Mouse (Mus musculus): ENCODE results near the gene Bax. TPM values are rescaled to one million over a fixed set of nuclear protein-coding genes. Genes with fewer than 3 reads are reported as not detected.

The Bax gene
- polyA plus RNA-seq, 1 experiment from 2014 or later: 142 TPM

- Histone ChIP-seq H3K4me1 (ENCODE audit: control insufficient read depth, insufficient read depth, low read length) (peaks cover 37% of the 10 kb centered on the region), H3K9me3 (replicated peaks; ENCODE audit: control insufficient read depth, low read length) (no peaks in the 10 kb centered on the region), H3K4me2 (ENCODE audit: low read depth, low read length) (peak overlapping the region; percentile 56; the same call in 1 of the 2 replicates), H3K9ac (ENCODE audit: low read length) (peak overlapping the region; percentile 28; the same call in 1 of the 2 replicates), H3K4me3 (replicated peaks; ENCODE audit: low read length) (no peak overlapping the region), H3K27ac (ENCODE audit: low read length) (no peak overlapping the region), H3K36me3 (ENCODE audit: control insufficient read depth, insufficient read depth, low read length) (no peaks in the 10 kb centered on the region; the same call in 1 of the 2 replicates), H3K27me3 (ENCODE audit: control insufficient read depth, insufficient read depth, low read length) (no peaks in the 10 kb centered on the region)
- ATAC-seq (ENCODE audit: insufficient read depth, low FRiP score): no peak
- 90% methylated on average over 5 of the region's 5 CpGs for WGBS
These were observed 30.3 kb downstream of the Bax start for GRCm38 (mm10) chr7:45436444-45436843.

GRCm38 (mm10) chr7:45435038-45435437 lies 31.7 kb downstream of the Bax start:
- no peaks in the 10 kb centered on the region for H3K27me3 ChIP-seq (ENCODE audit: control insufficient read depth, insufficient read depth, low read length)
- H3K36me3 ChIP-seq (ENCODE audit: control insufficient read depth, insufficient read depth, low read length): no peaks in the 10 kb centered on the region; the same call in 1 of the 2 replicates
- H3K9ac ChIP-seq (ENCODE audit: low read length): peak overlapping the region; percentile 87
- no peaks in the 10 kb centered on the region for H3K9me3 ChIP-seq (replicated peaks; ENCODE audit: control insufficient read depth, low read length)
- ATAC-seq (ENCODE audit: insufficient read depth, low FRiP score): no peak
- under 1% methylated on average over 16 of the region's 16 CpGs for WGBS
- H3K4me3 ChIP-seq (replicated peaks; ENCODE audit: low read length): peak overlapping the region; percentile 81
- H3K27ac ChIP-seq (ENCODE audit: low read length): peak overlapping the region; percentile 78
- peaks cover 37% of the 10 kb centered on the region for H3K4me1 ChIP-seq (ENCODE audit: control insufficient read depth, insufficient read depth, low read length)
- H3K4me2 ChIP-seq (ENCODE audit: low read depth, low read length): peak overlapping the region; percentile 56

- ATAC-seq (ENCODE audit: insufficient read depth, low FRiP score): peak; percentile 97
- Histone ChIP-seq H3K36me3 (ENCODE audit: control insufficient read depth, insufficient read depth, low read length) (no peaks in the 10 kb centered on the region; the same call in 1 of the 2 replicates), H3K27ac (ENCODE audit: low read length) (peak within 1 kb of the TSS; percentile 88), H3K27me3 (ENCODE audit: control insufficient read depth, insufficient read depth, low read length) (no peaks in the 10 kb centered on the region), H3K4me2 (ENCODE audit: low read depth, low read length) (peak within 1 kb of the TSS; percentile 89), H3K4me3 (replicated peaks; ENCODE audit: low read length) (peak within 1 kb of the TSS; percentile 81), H3K4me1 (ENCODE audit: control insufficient read depth, insufficient read depth, low read length) (peaks cover 37% of the 10 kb centered on the region), H3K9me3 (replicated peaks; ENCODE audit: control insufficient read depth, low read length) (no peaks in the 10 kb centered on the region), H3K9ac (ENCODE audit: low read length) (peak within 1 kb of the TSS; percentile 87)
- under 1% methylated on average over 45 of the region's 45 CpGs for WGBS
These were observed 32.3 kb downstream of the Bax start, which contains the start of gene Gys1 for GRCm38 (mm10) chr7:45434203-45435015. Gene Gys1 (plus strand): TSS chr7:45434844.

GRCm38 (mm10) chr7:45433835-45434202 lies 32.9 kb downstream of the Bax start:
- 0% methylated on average over 7 of the region's 7 CpGs for WGBS
- Histone ChIP-seq H3K4me3 (replicated peaks; ENCODE audit: low read length) (peak overlapping the region; percentile 81), H3K9me3 (replicated peaks; ENCODE audit: control insufficient read depth, low read length) (no peaks in the 10 kb centered on the region), H3K27ac (ENCODE audit: low read length) (peak overlapping the region; percentile 88), H3K4me2 (ENCODE audit: low read depth, low read length) (peak overlapping the region; percentile 89), H3K27me3 (ENCODE audit: control insufficient read depth, insufficient read depth, low read length) (no peaks in the 10 kb centered on the region), H3K36me3 (ENCODE audit: control insufficient read depth, insufficient read depth, low read length) (no peaks in the 10 kb centered on the region; the same call in 1 of the 2 replicates), H3K4me1 (ENCODE audit: control insufficient read depth, insufficient read depth, low read length) (peaks cover 37% of the 10 kb centered on the region), H3K9ac (ENCODE audit: low read length) (peak overlapping the region; percentile 84)
- no peak for ATAC-seq (ENCODE audit: insufficient read depth, low FRiP score)

- 89% methylated on average over 8 of the region's 8 CpGs for WGBS
- H3K4me3 ChIP-seq (replicated peaks; ENCODE audit: low read length): no peak overlapping the region
- H3K36me3 ChIP-seq (ENCODE audit: control insufficient read depth, insufficient read depth, low read length): peaks cover 25% of the 10 kb centered on the region
- H3K9me3 ChIP-seq (replicated peaks; ENCODE audit: control insufficient read depth, low read length): no peaks in the 10 kb centered on the region
- no peak overlapping the region for H3K9ac ChIP-seq (ENCODE audit: low read length)
- no peaks in the 10 kb centered on the region for H3K4me1 ChIP-seq (ENCODE audit: control insufficient read depth, insufficient read depth, low read length)
- no peak for ATAC-seq (ENCODE audit: insufficient read depth, low FRiP score)
- no peaks in the 10 kb centered on the region for H3K27me3 ChIP-seq (ENCODE audit: control insufficient read depth, insufficient read depth, low read length)
- no peak overlapping the region for H3K27ac ChIP-seq (ENCODE audit: low read length)
- no peak overlapping the region for H3K4me2 ChIP-seq (ENCODE audit: low read depth, low read length)
These were observed 40.1 kb downstream of the Bax start for GRCm38 (mm10) chr7:45426556-45426955.

- Histone ChIP-seq H3K9me3 (replicated peaks; ENCODE audit: control insufficient read depth, low read length) (no peaks in the 10 kb centered on the region), H3K9ac (ENCODE audit: low read length) (no peak overlapping the region), H3K36me3 (ENCODE audit: control insufficient read depth, insufficient read depth, low read length) (peaks cover 23% of the 10 kb centered on the region), H3K4me1 (ENCODE audit: control insufficient read depth, insufficient read depth, low read length) (peaks cover 20% of the 10 kb centered on the region; the same call in 1 of the 2 replicates), H3K4me2 (ENCODE audit: low read depth, low read length) (no peak overlapping the region), H3K27ac (ENCODE audit: low read length) (no peak overlapping the region), H3K4me3 (replicated peaks; ENCODE audit: low read length) (no peak overlapping the region), H3K27me3 (ENCODE audit: control insufficient read depth, insufficient read depth, low read length) (0 out of 2 replicates have a peak, but pooled peaks cover 4% of the 10 kb centered on the region)
- ATAC-seq (ENCODE audit: insufficient read depth, low FRiP score): no peak
- 92% methylated on average over 14 of the region's 14 CpGs for WGBS
These were observed 45.5 kb downstream of the Bax start for GRCm38 (mm10) chr7:45421194-45421593.

- 58% methylated on average over 6 of the region's 6 CpGs for WGBS
- peaks cover 7% of the 10 kb centered on the region; the same call in 1 of the 2 replicates for H3K27me3 ChIP-seq (ENCODE audit: control insufficient read depth, insufficient read depth, low read length)
- peak within 1 kb of the TSS; percentile 19; the same call in 1 of the 2 replicates for H3K4me2 ChIP-seq (ENCODE audit: low read depth, low read length)
- H3K9ac ChIP-seq (ENCODE audit: low read length): no peak within 1 kb of the TSS
- no peak within 1 kb of the TSS for H3K4me3 ChIP-seq (replicated peaks; ENCODE audit: low read length)
- peaks cover 22% of the 10 kb centered on the region for H3K36me3 ChIP-seq (ENCODE audit: control insufficient read depth, insufficient read depth, low read length)
- H3K9me3 ChIP-seq (replicated peaks; ENCODE audit: control insufficient read depth, low read length): no peaks in the 10 kb centered on the region
- no peak for ATAC-seq (ENCODE audit: insufficient read depth, low FRiP score)
- H3K27ac ChIP-seq (ENCODE audit: low read length): no peak within 1 kb of the TSS
- H3K4me1 ChIP-seq (ENCODE audit: control insufficient read depth, insufficient read depth, low read length): peaks cover 22% of the 10 kb centered on the region; the same call in 1 of the 2 replicates
These were observed 46.1 kb downstream of the Bax start, which contains the start of gene Lhb for GRCm38 (mm10) chr7:45420615-45420919. Gene Lhb (plus strand): TSS chr7:45420820.

GRCm38 (mm10) chr7:45419859-45420614 lies 46.7 kb downstream of the Bax start:
- Histone ChIP-seq H3K36me3 (ENCODE audit: control insufficient read depth, insufficient read depth, low read length) (peaks cover 19% of the 10 kb centered on the region), H3K27ac (ENCODE audit: low read length) (no peak overlapping the region), H3K4me2 (ENCODE audit: low read depth, low read length) (peak overlapping the region; percentile 19; the same call in 1 of the 2 replicates), H3K9ac (ENCODE audit: low read length) (no peak overlapping the region), H3K4me3 (replicated peaks; ENCODE audit: low read length) (no peak overlapping the region), H3K9me3 (replicated peaks; ENCODE audit: control insufficient read depth, low read length) (no peaks in the 10 kb centered on the region), H3K27me3 (ENCODE audit: control insufficient read depth, insufficient read depth, low read length) (peaks cover 12% of the 10 kb centered on the region), H3K4me1 (ENCODE audit: control insufficient read depth, insufficient read depth, low read length) (peaks cover 25% of the 10 kb centered on the region; the same call in 1 of the 2 replicates)
- WGBS: 15% methylated on average over 27 of the region's 27 CpGs
- ATAC-seq (ENCODE audit: insufficient read depth, low FRiP score): 0 out of 2 replicates have a peak, but pooled peaks have one; percentile 15

Measured in stomach, embryonic 16.5 days (tissue).